Mouse (Mus musculus) brain, adult 2 months (tissue): ENCODE data around the gene Aplp1.

Experiments used
- DNase-seq: peaks from one replicate; pipeline ENCODE4 v3.0.0; 2011; ENCODE audit warnings: low read depth, low spot score

Gene Aplp1

GRCm38 (mm10) chr7:30411023-30411422, 34.3 kb downstream of the Aplp1 start:
- no peak for DNase-seq

DNA sequence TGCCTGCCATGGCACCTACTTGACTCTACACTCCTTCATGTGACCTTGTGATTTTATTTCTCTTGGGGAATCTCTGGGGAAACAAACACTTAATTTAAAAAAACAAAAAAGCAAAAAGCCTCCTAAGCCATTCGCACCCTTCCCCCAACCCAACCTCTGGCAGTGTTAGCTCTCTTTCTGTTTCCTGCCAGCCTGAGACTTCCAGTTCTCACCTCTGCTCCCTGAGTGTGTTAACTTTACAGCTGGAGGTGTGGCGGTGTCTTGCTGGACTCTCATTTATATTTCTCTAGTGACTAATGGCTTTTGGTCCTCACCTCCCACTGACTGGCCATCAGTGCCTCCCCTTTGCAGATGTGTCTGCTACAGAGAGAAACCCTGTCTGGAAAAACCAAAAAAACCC, 35.5 kb downstream of the Aplp1 start:
- DNase-seq = no peak

GRCm38 (mm10) chr7:30408639-30409038, 36.7 kb downstream of the Aplp1 start:
- DNase-seq = no peak

DNA sequence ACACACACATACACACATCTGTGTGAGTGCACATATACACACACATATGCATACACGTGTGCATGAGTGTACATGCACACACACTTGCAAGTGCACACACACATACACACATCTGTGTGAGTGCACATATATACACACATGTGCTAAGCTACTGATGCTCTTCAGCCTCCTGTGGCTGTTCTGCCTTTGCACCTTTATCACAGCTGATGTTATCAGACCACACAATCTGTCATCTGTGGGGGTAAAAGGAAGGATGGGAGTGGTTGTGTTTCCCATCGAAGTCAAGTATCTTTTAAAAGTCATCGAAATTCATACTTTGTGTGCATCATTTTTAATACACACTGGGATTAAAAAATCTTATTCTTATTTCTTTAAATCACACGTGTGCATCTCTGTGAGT, 43.0 kb downstream of the Aplp1 start:
- DNase-seq = no peak

DNA sequence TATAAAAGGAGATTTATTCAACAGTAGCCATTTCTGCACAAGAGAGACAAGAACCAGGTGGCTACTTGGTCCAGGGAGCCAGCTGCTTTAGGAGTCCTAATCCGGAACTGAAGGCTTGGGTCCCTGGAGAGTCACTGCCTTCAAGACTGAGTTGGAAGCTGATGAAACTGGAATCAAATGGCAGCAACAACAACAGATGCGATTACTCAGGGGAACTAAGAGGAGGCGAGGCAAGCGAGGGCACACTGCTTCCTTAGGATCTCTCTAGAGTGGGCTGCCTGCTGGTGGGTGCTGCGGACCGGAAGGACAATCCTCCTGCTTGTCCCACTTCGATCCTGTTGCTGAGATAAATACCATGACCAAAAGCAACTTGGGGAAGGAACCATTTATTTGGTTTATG, 45.7 kb downstream of the Aplp1 start:
- peak; percentile 33 for DNase-seq

DNA sequence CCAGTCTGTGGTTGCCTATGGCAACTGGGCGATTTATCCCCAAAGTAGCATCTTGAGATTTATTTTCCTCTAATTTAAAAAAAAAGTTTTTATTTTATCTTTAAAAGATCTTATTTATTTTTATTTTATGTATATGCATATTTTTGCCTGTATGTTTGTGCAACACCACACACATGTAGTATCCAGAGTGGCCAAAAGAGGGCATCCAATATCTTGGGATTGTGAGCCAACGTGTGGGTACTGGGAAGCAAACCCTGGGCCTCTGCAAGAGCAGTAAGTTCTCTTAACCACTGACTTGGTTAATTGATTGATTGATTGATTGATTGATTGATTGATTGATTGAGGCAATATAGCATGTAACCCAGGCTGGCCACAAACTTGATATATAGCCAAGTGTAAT, 50.5 kb downstream of the Aplp1 start:
- DNase-seq = peak; percentile 26

DNA sequence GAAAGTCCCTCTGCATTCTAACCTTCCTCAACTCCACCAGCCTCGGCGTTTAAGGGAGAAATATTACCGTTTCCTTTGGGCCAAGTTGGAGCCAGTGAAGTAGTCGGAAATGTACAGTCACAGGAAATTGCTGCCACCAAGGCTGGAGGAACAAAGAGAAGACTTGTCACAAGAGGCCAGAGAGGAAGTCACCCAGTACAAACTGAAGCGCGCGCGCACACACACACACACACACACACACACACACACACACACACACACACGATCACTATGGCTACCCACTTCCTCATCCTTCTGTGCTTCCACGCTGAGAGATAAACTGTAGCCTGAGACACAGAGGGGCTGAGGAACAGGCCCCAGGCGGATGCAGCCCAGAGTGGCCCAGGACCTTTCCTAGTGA, 51.0 kb downstream of the Aplp1 start:
- DNase-seq = peak; percentile 40

GRCm38 (mm10) chr7:30393631-30394030, 51.7 kb downstream of the Aplp1 start:
- DNase-seq = peak; percentile 24

- DNase-seq = no peak
Measured at GRCm38 (mm10) chr7:30392746-30393520, 52.4 kb downstream of the Aplp1 start.
